Mouse (Mus musculus): ENCODE results near the gene Obsl1.

GRCm38 (mm10) chr1:75503651-75503980, 2.6 kb downstream of the Obsl1 start:
- TF ChIP-seq CTCF (IDR thresholded peaks at IDR 0.05; ENCODE audit: borderline replicate concordance, control insufficient read depth, extremely low read depth, insufficient read depth, low read length, poor library complexity) (no peak), POLR2A (IDR thresholded peaks at IDR 0.05; ENCODE audit: control insufficient read depth, extremely low read depth, insufficient read depth, low read length, poor library complexity) (no peak)

All from thymus, adult 2 months (tissue).